Mouse (Mus musculus): Measurements from ENCODE around the gene Fcgr2b.
"Not testable (repeated sequence)": the region's sequence is repeated elsewhere in the genome, so short reads cannot be mapped to it uniquely, and the experiment has no call there.

Fcgr2b gene

DNA sequence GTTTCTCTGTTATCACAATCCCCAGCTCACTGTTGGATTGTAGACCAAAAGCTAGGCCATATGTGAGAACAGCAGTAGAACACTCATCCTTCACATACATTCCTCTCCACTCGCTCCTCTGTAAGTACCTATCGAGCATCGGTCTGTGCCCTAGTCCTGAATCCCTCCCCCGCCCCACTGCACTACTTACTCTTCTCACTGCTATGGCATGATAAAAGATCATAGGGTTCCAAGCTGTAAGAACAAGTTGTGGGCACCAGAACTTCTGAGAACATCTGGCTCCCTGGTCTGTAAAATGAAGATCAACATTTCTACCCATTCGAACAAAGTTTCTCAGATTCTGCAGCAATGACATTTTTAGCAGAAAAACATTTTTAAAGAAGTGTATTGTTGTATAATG is at the start of gene Fcgr2b:
Fcgr2b (minus strand) TSS at position 101 of the 400 bp plus-strand sequence.
- in situ Hi-C loops (cut with MboI, MseI) = no loop called here

DNA sequence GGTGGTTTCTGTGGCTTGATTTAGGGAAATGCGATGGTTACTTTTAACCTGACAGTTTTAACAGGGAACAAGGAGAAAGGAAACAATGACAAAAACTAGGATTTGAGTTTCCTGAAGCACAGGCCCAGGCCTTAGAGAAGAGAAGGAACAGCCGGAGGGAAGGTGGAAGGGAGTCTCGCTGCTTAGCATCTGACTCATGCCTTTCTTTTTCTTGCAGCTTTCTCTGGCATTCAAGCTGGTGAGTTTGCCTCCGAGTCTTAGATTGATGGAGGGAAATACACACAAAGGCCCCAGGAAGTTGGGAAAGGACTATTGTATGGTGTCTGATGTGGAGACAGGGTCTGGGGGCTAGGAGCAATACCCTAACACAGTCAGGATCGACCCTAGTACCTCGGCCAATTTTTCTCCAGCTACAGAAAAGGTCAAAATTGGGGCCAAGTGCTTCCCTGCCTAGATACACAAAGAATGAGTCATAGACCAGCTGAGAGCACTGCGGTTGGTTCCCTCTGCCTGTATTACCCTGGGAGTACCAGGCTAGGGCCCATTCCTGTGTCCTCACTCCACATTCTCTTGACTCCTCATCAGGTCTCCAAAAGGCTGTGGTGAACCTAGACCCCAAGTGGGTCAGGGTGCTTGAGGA is 43.1 kb upstream of the Fcgr2b start:
- in situ Hi-C loops (cut with MboI, MseI) = no loop called here

DNA sequence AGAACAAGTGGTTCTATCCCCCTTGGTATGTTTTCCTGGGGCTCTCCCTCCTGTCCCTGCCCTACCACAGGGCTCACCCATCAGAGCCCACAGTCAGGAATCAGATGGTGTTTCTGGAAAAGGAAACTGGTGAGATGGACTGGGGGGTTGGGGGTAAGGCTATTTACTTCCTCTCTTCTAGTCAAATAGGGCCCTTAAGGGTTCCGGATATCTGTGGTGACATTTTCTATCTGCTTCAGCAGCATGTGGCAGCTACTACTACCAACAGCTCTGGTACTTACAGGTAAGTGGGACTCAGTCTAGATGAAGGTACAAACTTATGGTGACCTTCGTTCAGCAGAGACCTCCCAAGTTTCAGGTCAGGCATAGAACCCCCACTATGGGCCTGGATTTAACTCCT is 42.4 kb upstream of the Fcgr2b start, which contains the start of gene Fcgr4:
Fcgr4 (plus strand) TSS at position 184 of the 400 bp plus-strand sequence.
- in situ Hi-C loops (cut with MboI, MseI) = no loop called here

DNA sequence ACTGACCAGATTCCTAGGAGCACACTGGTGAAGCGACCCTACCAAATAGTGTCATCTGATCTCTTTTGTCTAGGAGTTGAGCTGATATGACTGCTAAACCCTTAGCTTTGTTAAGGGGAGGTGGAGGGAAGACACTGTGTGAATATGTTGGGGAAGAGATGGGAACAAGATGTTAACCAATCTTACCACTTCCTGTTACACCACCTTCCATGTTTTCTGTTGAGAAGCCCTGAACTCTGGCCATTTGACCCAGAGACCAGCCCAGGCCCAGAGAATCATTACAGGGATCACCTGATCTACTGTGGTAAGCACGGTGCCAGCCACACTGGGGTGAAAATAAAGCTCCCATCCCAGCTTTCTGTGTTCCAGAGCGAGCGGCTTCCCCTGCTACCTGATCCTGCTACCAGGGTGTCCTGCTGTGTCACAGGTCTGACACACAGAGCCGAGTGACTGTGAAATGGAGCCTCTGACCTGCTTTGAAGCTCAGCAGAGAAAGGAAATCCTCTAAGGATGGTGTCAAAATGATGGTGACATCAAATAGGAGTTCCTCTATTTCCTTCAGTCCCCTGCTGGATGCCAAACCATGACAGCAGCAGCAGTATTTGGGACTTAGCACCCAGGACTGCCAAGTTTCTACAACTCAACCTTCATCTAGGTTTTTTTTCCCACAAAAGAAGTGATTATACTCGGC is 41.3 kb upstream of the Fcgr2b start:
- in situ Hi-C loops (cut with MboI, MseI) = no loop called here

DNA sequence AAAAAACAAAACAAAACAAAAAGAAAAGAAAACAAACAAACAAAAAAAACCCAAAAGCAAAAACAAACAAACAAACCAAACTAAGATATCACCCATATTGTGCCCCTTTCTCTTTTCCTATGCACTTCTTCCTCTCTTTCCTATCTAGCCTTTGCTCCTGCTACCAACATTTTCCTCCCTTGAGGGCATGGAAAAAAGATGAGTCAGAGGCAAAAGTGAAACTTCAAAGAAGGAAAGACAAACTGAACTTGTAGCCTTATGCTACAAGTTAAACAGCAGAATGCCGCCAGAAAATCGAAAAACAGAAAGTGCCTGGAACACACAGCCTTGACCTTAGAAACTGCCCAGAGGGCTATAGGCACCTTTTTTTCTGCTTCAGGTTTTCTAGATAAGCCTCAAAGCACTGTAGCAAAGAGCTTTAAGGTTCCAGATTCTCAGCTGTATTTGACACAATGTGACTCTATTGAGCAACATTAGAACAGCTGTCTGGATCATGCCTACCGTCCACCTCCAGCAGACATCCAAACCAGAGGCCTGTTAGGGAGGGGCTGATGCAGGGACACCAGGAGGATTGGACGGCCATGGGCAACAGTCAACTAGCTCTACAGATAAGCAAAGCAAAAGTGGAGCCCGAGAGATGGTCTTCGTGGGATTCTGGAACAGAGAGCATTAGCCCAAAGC is 40.5 kb upstream of the Fcgr2b start:
- in situ Hi-C loops (cut with MboI, MseI) = no loop called here

DNA sequence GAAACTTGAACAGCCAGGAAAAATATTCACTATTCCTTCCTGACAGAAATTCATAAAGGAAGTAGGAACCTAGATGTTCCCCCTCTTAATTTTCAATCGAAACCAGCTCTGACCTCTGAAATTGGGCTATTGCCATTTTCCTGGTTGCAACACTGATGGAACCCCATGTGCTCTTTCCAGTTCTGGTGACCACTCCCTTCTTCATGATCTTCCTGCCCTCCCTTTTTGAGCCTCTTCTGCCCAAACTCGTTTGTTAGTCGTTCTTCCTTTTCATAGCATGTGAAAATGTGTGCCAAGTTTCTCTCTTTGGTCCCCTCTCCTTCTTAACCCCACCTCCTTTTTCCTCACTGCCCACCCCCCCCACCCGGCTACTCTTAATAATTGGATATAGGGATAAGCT is 35.4 kb upstream of the Fcgr2b start:
- in situ Hi-C loops (cut with MboI, MseI) = no loop called here

DNA sequence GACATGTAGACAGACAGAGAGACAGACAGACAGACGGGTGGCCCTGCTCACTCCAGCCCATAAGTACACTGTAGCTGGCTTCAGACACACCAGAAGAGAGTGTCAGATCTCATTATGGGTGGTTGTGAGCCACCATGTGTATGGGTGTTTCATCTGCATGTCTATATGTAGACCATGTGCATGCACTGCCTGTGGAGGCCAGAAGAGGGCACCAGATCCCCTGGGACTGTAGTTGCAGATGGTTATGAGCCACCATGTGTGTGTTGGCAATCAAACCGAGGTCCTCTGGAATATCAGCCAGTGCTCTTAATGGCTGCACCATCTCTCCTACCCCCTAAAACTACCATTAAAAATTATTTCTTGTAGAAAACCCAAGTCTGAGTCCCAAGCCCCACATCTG is 30.6 kb upstream of the Fcgr2b start:
- in situ Hi-C loops (cut with MboI, MseI) = no loop called here

DNA sequence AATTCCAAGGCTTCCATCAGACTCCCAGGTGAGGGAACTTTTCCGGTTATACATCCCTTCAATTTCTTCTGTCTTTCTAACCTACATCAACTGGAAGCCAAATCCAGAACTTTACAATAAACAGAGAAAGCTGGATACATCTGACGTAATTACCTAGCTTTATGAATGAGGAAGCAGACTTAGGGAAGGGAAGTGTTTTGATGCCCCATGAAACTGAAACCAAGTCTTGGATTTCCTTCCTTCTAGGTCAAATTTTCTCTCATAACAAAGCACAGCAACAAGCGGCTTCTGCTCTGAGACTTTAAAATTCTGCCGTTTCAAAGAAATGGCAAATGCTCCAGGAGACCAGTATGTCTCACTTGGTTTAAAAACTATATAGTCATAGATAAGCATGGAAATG is 30.0 kb upstream of the Fcgr2b start:
- in situ Hi-C loops (cut with MboI, MseI) = no loop called here

DNA sequence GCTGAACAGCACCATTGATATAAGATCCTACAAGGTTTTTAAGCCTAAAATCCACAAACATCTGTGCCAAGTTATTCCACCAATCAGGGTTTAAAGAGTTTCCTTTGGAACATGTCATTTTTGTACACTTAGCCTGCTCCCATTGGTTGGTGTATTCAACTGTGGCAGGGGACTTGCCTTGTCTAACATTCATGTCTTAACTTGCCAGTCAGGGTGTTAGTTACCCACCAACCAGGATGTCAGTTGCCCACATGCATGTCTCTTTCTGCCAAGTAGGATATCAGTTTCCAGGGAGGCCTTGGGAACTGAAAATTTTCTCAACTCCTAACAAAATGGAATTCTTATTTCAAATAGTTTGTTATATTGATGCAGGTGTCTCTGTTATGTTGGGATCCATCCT is 29.2 kb upstream of the Fcgr2b start:
- in situ Hi-C loops (cut with MboI, MseI) = no loop called here

DNA sequence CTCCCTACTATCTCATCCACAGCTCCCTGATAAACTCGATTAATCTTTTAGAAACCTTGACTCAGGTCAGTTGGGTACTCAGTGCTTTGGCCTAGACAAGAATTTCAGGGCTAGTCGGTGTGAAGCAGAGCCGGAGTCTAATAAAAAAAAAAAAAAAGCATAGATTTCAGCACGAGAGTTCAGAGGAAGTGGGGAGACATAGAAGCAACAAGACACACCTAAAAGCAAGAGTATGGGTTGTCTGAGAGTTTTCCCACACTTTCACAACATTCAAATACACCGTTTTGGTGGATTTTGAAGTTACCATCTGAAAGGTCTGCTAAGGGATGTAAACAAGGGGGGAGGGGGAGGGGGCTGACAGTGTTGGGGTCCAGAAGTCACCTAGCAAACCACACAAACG is 28.7 kb upstream of the Fcgr2b start:
- in situ Hi-C loops (cut with MboI, MseI) = no loop called here

DNA sequence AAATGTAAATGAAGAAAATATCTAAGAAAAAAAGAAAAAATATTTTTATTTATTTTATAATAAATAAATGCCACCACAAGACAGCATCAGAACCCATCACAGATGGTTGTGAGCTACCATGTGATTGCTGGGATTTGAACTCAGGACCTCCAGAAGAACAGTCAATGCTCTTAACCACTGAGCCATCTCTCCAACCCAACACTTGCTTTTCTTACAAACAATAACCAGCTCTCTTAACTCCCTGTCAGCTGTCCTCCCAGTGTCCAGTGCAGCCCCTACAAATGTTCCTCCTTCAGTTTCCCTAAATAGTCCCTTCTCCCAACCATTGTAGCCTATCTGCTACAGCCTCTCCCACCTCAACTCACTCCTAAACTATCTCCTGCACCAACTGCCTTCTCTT is 23.5 kb upstream of the Fcgr2b start:
- in situ Hi-C loops (cut with MboI, MseI) = loop anchor here in 1 of 2 experiments (5.0 kb wide), 1 partner anchor 98 kb away; no protein-coding TSS in a partner anchor

DNA sequence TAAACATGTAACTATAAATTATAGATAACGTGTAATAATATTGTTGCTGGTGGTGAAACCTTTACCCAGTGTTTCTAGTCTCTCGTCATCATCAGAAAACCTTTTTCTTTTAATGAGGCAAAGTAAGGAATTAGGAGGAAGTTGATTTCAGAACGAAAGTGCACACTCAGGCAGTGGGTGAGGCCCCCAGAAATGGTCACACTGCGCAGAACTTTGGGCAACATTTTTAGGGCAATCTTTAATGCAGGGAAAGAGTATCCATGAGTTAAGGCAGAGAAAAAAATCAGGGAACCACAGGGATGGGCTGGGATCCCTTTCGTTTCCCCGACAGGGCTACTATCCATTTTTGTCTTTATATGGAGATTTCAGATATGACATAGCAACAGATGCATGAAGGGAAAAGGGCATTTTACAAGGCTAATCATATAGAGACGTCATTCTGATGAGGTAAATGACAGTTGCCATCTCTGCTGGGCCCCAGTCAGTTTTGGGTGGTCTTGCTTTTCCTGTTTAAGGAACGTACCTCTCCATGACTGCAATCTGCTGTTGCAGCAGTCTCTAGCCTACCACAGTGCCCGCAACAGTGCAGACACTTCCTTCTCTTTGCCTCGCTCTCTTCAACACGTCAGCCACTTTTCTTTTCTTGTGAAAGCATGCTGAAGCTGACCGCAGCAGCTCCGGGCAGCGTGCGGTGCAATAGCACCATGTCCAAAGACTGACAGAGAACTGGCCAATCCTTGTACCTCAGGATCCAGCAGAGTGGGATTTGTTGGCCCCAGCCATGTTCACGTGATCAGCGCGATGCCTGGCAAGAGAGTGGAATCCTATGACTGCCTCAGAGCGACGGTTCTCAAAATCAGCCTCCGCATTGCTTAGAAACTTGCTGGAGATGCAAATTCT is 21.7 kb upstream of the Fcgr2b start:
- in situ Hi-C loops (cut with MboI, MseI) = loop anchor here in 1 of 2 experiments (5.0 kb wide), 1 partner anchor 96 kb away; no protein-coding TSS in a partner anchor

DNA sequence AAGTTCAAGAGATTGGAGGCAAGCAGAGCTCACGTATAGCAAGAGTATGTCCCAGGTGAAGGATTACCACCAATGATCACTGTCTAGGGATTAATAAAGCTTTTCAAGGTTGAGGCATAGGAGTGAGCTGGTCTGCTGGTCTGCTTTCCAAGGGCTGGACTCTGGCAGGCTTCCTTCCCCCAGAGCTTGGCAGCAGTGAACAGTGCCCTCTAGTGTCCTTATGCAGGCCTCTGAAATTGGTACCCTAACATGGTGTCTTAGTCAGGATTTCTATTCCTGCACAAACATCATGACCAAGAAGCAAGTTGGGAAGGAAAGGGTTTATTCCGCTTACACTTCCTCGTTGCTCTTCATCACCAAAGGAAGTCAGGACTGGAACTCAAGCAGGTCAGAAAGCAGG is 20.4 kb upstream of the Fcgr2b start:
- in situ Hi-C loops (cut with MboI, MseI) = loop anchor here in 1 of 2 experiments (5.0 kb wide), 1 partner anchor 94 kb away; no protein-coding TSS in a partner anchor

DNA sequence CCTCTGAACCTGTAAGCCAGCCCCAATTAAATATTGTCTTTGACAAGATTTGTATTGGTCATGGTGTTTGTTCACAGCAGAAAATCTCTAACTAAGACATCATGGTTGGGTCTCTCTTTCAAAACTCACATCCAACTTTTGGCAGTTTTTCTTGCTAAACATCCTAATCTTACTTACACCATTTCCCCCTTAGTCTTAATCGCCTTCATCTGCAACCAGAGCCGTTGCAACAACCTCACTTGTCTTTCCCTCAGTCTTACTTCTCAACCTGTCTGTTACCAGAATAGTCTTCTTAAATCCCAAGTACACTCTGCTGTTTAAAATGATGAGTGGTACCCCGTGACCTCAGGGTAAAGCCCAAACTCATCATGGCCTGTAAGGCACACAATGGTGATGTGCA is 19.7 kb upstream of the Fcgr2b start:
- in situ Hi-C loops (cut with MboI, MseI) = loop anchor here in 1 of 2 experiments (5.0 kb wide), 1 partner anchor 94 kb away; no protein-coding TSS in a partner anchor

DNA sequence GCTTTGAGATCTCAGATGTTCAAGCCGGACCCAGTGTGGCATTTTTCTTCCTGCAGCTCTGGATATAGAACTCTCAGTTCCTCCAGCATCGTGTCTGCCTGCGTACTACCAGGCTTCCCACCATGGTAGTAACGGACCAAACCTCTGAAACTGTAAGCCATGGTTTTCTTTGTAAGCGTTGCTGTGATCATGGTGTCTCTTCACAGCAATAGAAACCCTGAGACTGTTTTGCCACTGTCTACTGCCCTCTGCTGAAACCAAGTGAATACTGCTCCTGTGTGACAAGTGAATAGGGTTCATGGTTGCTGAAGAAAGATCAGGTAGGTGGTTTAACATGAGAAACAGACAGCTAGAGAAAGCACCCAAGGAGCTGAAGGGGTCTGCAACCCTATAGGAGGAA is 16.2 kb upstream of the Fcgr2b start:
- in situ Hi-C loops (cut with MboI, MseI) = loop anchor here in 1 of 2 experiments (5.0 kb wide), 1 partner anchor 95 kb away; no protein-coding TSS in a partner anchor

DNA sequence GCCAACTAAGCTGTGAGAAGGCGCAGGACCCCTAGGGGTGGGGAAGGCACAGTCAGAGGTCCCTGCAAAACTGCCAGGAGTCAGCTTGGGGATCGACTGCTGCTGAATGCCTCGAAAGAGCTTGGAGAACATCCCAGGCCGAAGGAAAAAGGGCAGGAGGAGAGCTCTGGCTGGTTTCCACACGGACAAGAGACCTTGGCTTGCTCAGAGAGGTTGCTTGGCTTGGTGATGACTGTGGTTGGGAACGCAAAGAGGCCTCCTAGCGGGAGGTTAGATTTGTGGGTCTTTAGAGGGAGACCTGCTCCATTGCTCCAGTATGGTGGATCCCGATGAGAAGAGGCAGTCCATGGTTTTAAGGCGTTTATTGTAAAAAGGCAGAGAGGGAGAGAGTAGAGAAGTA is 13.3 kb upstream of the Fcgr2b start:
- in situ Hi-C loops (cut with MboI, MseI) = loop anchor here in 1 of 2 experiments (5.0 kb wide), 1 partner anchor 92 kb away; no protein-coding TSS in a partner anchor

DNA sequence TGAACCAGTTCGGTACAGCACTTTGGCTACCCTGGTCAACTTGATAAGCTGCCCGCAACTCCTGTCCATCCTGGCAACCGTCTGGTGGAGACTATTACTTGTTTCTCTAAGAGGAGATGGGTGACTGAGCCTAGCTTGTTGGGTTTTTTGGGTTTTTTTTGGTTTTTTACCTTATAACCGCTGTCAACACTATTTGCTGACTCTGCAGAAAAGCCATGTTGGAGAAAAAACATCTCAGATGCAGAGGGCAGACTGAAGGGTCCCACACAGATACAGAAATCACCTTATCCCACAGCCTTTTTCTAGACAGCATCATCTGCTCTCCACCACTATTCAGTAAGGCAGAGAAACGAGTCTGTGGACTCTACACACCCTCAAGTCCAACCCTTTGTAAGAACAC is 9.5 kb upstream of the Fcgr2b start:
- in situ Hi-C loops (cut with MboI, MseI) = no loop called here

DNA sequence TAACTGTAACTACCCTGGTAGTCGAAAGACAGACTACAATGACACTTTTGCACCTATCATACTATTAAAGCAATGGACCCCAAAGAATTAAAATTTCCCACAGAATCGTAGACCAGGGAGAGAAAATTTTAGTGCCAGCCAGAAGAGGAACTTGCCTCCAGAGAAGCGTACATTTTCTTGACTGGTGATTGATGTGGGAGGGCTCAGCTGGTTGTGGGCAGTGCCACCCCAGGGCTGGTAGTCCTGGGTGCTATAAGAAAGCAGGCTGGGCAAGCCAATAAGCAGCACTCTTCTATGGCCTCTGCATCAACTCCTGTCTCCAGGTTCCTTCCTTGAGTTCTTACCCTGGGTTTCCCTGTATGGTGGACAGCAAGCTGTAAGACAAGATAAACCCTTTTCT is 8.7 kb upstream of the Fcgr2b start:
- in situ Hi-C loops (cut with MboI, MseI) = no loop called here

DNA sequence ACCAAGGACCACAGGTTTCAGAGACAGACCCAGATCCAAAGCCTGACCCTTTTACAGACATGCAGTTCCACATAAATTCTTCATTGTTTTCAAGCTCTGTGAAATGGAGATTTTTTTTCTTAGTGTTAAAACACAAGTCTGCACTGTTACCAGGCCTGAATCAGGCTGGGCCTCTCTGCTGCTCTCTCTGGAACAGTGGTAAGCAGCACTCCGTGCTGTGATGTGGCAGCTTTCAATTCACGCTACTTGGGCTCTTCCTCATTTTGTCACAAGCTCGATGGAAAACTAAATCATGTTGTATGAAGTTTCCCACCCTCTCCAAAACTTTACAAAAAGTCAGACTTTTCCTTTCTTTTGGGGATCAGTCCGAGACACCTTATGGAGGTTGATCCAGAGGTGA is 6.7 kb upstream of the Fcgr2b start:
- in situ Hi-C loops (cut with MboI, MseI) = no loop called here

DNA sequence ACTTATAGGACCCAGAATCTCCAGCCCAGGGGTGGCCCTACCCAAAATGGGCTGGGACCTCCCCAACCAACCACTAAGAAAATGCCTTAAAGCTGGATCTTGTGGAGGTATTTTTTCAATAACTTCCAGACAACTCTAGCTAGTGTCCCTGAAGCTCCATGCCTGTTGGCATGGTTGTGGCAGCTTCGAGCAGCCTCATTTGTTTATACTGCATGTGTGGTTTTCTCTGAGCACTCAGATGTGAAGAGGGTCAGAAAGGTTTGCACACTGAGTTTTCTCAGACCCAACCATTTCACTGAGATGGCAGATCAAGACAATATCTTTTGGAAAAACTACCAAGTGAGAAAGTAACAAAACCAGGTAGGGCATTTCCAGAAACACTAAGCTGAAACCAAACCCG is 6.0 kb upstream of the Fcgr2b start:
- in situ Hi-C loops (cut with MboI, MseI) = no loop called here

DNA sequence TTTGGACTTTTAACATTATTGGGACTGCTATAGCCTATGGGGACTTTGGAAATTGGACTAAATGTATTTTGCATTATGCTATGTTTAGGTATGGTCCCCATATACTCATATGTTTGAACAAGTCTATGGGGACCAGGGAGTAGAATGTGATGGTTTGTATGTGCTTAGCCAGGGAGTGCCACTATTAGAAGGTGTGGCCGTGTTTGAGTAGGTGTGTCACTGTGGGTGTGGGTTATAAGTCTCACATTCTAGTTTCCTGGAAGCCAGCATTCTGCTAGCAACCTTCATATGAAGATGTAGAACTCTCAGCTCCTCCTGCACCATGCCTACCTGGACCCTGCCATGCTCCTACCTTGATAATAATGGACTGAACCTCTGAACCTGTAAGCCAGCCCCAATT is 5.3 kb upstream of the Fcgr2b start:
- in situ Hi-C loops (cut with MboI, MseI) = not testable (repeated sequence)
